Mouse (Mus musculus): ENCODE data around the gene Gys2. TPM values are rescaled to one million over a fixed set of nuclear protein-coding genes. Genes with fewer than 3 reads are reported as not detected.
"Not testable (repeated sequence)": the region's sequence is repeated elsewhere in the genome, so short reads cannot be mapped to it uniquely, and the experiment has no call there.

Gene Gys2
- polyA plus RNA-seq, 1 experiment from 2014 or later = not detected

- Histone ChIP-seq H3K9me3 (no peaks in the 10 kb centered on the region), H3K4me1 (peaks cover 22% of the 10 kb centered on the region), H3K4me2 (no peak overlapping the region), H3K9ac (no peak overlapping the region), H3K27me3 (no peaks in the 10 kb centered on the region), H3K27ac (no peak overlapping the region), H3K4me3 (replicated peaks) (no peak overlapping the region), H3K36me3 (replicated peaks) (peaks cover 29% of the 10 kb centered on the region)
- WGBS = 91% methylated on average over 10 of the region's 10 CpGs
- ATAC-seq (ENCODE audit: low FRiP score) = no peak
Measured at GRCm38 (mm10) chr6:142502519-142503125, 29.7 kb upstream of the Gys2 start.

GRCm38 (mm10) chr6:142490114-142490513 is 17.2 kb upstream of the Gys2 start:
- not testable (repeated sequence) for H3K4me1 ChIP-seq; H3K27ac ChIP-seq; ATAC-seq (ENCODE audit: low FRiP score); H3K4me3 ChIP-seq (replicated peaks); H3K9ac ChIP-seq; H3K27me3 ChIP-seq; H3K9me3 ChIP-seq; H3K4me2 ChIP-seq
- peaks cover 67% of the 10 kb centered on the region for H3K36me3 ChIP-seq (replicated peaks)
- 95% methylated on average over 6 of the region's 6 CpGs for whole genome bisulfite sequencing

GRCm38 (mm10) chr6:142487638-142488037 is 14.7 kb upstream of the Gys2 start:
- 91% methylated on average over 9 of the region's 9 CpGs for WGBS
- Histone ChIP-seq H3K4me3 (replicated peaks) (no peak overlapping the region), H3K36me3 (replicated peaks) (peaks cover 56% of the 10 kb centered on the region), H3K9ac (no peak overlapping the region), H3K4me2 (no peak overlapping the region), H3K27ac (no peak overlapping the region), H3K9me3 (no peaks in the 10 kb centered on the region), H3K27me3 (no peaks in the 10 kb centered on the region), H3K4me1 (no peaks in the 10 kb centered on the region)
- no peak for ATAC-seq (ENCODE audit: low FRiP score)

- Histone ChIP-seq H3K27ac (no peak overlapping the region), H3K36me3 (replicated peaks) (peaks cover 41% of the 10 kb centered on the region), H3K4me2 (no peak overlapping the region), H3K9me3 (no peaks in the 10 kb centered on the region), H3K9ac (no peak overlapping the region), H3K27me3 (no peaks in the 10 kb centered on the region), H3K4me1 (no peaks in the 10 kb centered on the region), H3K4me3 (replicated peaks) (no peak overlapping the region)
- WGBS = 94% methylated on average over 4 of the region's 4 CpGs
- no peak for ATAC-seq (ENCODE audit: low FRiP score)
Measured at GRCm38 (mm10) chr6:142485478-142486123, 12.7 kb upstream of the Gys2 start.

GRCm38 (mm10) chr6:142477239-142477638 is 4.3 kb upstream of the Gys2 start:
- Histone ChIP-seq H3K27me3 (no peaks in the 10 kb centered on the region), H3K36me3 (replicated peaks) (no peaks in the 10 kb centered on the region), H3K27ac (no peak overlapping the region), H3K9me3 (no peaks in the 10 kb centered on the region), H3K9ac (no peak overlapping the region), H3K4me2 (no peak overlapping the region), H3K4me1 (no peaks in the 10 kb centered on the region), H3K4me3 (replicated peaks) (no peak overlapping the region)
- ATAC-seq (ENCODE audit: low FRiP score) = no peak
- whole genome bisulfite sequencing = 79% methylated on average over 7 of the region's 7 CpGs

GRCm38 (mm10) chr6:142471141-142471540 is 1.8 kb downstream of the Gys2 start:
- WGBS = 89% methylated on average over 8 of the region's 8 CpGs
- Histone ChIP-seq H3K27ac (no peak overlapping the region), H3K4me2 (no peak overlapping the region), H3K27me3 (no peaks in the 10 kb centered on the region), H3K36me3 (replicated peaks) (no peaks in the 10 kb centered on the region), H3K9me3 (no peaks in the 10 kb centered on the region), H3K9ac (no peak overlapping the region), H3K4me1 (no peaks in the 10 kb centered on the region), H3K4me3 (replicated peaks) (no peak overlapping the region)
- no peak for ATAC-seq (ENCODE audit: low FRiP score)

GRCm38 (mm10) chr6:142469602-142470001 is 3.3 kb downstream of the Gys2 start:
- ATAC-seq (ENCODE audit: low FRiP score) = no peak
- H3K27me3 ChIP-seq = no peaks in the 10 kb centered on the region
- H3K36me3 ChIP-seq (replicated peaks) = no peaks in the 10 kb centered on the region
- no peak overlapping the region for H3K4me3 ChIP-seq (replicated peaks)
- H3K27ac ChIP-seq = no peak overlapping the region
- no peaks in the 10 kb centered on the region for H3K4me1 ChIP-seq
- WGBS = 57% methylated on average over 4 of the region's 4 CpGs
- no peak overlapping the region for H3K4me2 ChIP-seq
- no peak overlapping the region for H3K9ac ChIP-seq
- no peaks in the 10 kb centered on the region for H3K9me3 ChIP-seq

- no peak overlapping the region for H3K9ac ChIP-seq
- ATAC-seq (ENCODE audit: low FRiP score) = no peak
- 76% methylated on average over 6 of the region's 6 CpGs for WGBS
Measured at GRCm38 (mm10) chr6:142462194-142462593, 10.7 kb downstream of the Gys2 start.

GRCm38 (mm10) chr6:142459017-142459678 is 13.8 kb downstream of the Gys2 start:
- peaks cover 9% of the 10 kb centered on the region for H3K4me1 ChIP-seq
- peak; percentile 59; the same call in 1 of the 2 replicates for ATAC-seq (ENCODE audit: low FRiP score)
- no peak overlapping the region for H3K4me2 ChIP-seq
- WGBS = 79% methylated on average over 14 of the region's 14 CpGs
- no peaks in the 10 kb centered on the region for H3K9me3 ChIP-seq
- no peaks in the 10 kb centered on the region for H3K36me3 ChIP-seq (replicated peaks)
- no peaks in the 10 kb centered on the region for H3K27me3 ChIP-seq
- no peak overlapping the region for H3K4me3 ChIP-seq (replicated peaks)
- H3K9ac ChIP-seq = no peak overlapping the region
- no peak overlapping the region for H3K27ac ChIP-seq

More at GRCm38 (mm10) chr6:142462194-142462593, 10.7 kb downstream of the Gys2 start:
- no peak overlapping the region for H3K4me2 ChIP-seq
- peaks cover 9% of the 10 kb centered on the region for H3K4me1 ChIP-seq
- no peaks in the 10 kb centered on the region for H3K36me3 ChIP-seq (replicated peaks)
- H3K9me3 ChIP-seq = no peaks in the 10 kb centered on the region
- no peaks in the 10 kb centered on the region for H3K27me3 ChIP-seq
- no peak overlapping the region for H3K27ac ChIP-seq
- H3K4me3 ChIP-seq (replicated peaks) = no peak overlapping the region

GRCm38 (mm10) chr6:142458010-142458409 is 14.9 kb downstream of the Gys2 start:
- peaks cover 9% of the 10 kb centered on the region for H3K4me1 ChIP-seq
- no peaks in the 10 kb centered on the region for H3K9me3 ChIP-seq
- WGBS = 43% methylated on average over 7 of the region's 7 CpGs
- no peak overlapping the region for H3K9ac ChIP-seq
- H3K27me3 ChIP-seq = no peaks in the 10 kb centered on the region
- H3K27ac ChIP-seq = no peak overlapping the region
- ATAC-seq (ENCODE audit: low FRiP score) = peak; percentile 42
- no peaks in the 10 kb centered on the region for H3K36me3 ChIP-seq (replicated peaks)
- H3K4me3 ChIP-seq (replicated peaks) = no peak overlapping the region
- no peak overlapping the region for H3K4me2 ChIP-seq

GRCm38 (mm10) chr6:142455314-142455996 is 17.5 kb downstream of the Gys2 start:
- H3K4me2 ChIP-seq = no peak overlapping the region
- H3K9me3 ChIP-seq = no peaks in the 10 kb centered on the region
- no peak overlapping the region for H3K9ac ChIP-seq
- ATAC-seq (ENCODE audit: low FRiP score) = no peak
- H3K4me3 ChIP-seq (replicated peaks) = no peak overlapping the region
- peaks cover 9% of the 10 kb centered on the region for H3K4me1 ChIP-seq
- H3K36me3 ChIP-seq (replicated peaks) = no peaks in the 10 kb centered on the region
- no peak overlapping the region for H3K27ac ChIP-seq
- 72% methylated on average over 7 of the region's 7 CpGs for WGBS
- no peaks in the 10 kb centered on the region for H3K27me3 ChIP-seq

GRCm38 (mm10) chr6:142453311-142453710 is 19.6 kb downstream of the Gys2 start:
- Histone ChIP-seq H3K36me3 (replicated peaks) (no peaks in the 10 kb centered on the region), H3K9ac (no peak overlapping the region), H3K9me3 (no peaks in the 10 kb centered on the region), H3K4me1 (peaks cover 4% of the 10 kb centered on the region), H3K4me2 (no peak overlapping the region), H3K27ac (no peak overlapping the region), H3K27me3 (no peaks in the 10 kb centered on the region), H3K4me3 (replicated peaks) (no peak overlapping the region)
- ATAC-seq (ENCODE audit: low FRiP score) = no peak
- 90% methylated on average over 2 of the region's 2 CpGs for WGBS
